Mouse (Mus musculus) heart, adult 2 months (tissue): Measurements from ENCODE around the gene Kmt2c.

Source experiments
- CTCF ChIP-seq: fragments of 200-600 bp; IDR thresholded peaks from 2 replicates; pipeline ENCODE4 v1.8.1; 2022; ENCODE audit warnings: antibody characterized with exemption, mild to moderate bottlenecking, moderate library complexity
- POLR2A ChIP-seq: fragments of 200-500 bp; IDR thresholded peaks from 2 replicates; pipeline ENCODE4 v1.6.1; 2011; ENCODE audit warnings: mild to moderate bottlenecking, low read depth, low read length, control low read depth; ENCODE audit not compliant: insufficient read depth

- TF ChIP-seq CTCF: no peak
- no peak for TF ChIP-seq POLR2A
Measured at GRCm38 (mm10) chr5:25275629-25276028, 223.0 kb downstream of the Kmt2c start.
